Mouse (Mus musculus) hindbrain, embryonic 13.5 days (tissue): Measurements from ENCODE around the gene Egfem1. TPM values are rescaled to one million over a fixed set of nuclear protein-coding genes. Genes with fewer than 3 reads are reported as not detected.

Experiments
- ATAC-seq: fragments of 200-750 bp; cut with Nextera tagmentation; 2 replicates; pipeline ENCODE4 v1.8.0; 2017; ENCODE audit warnings: moderate TSS enrichment; ENCODE audit not compliant: low FRiP score
- H3K27ac ChIP-seq: fragments of 300-500 bp; sonication (generic); 2 replicates; pipeline ENCODE4 v1.5.1; 2015; ENCODE audit warnings: inconsistent platforms, mild to moderate bottlenecking, moderate library complexity
- H3K27me3 ChIP-seq: fragments of 300-500 bp; sonication (generic); 2 replicates; pipeline ENCODE4 v1.6.1; 2015; ENCODE audit warnings: mild to moderate bottlenecking, inconsistent platforms
- H3K36me3 ChIP-seq: fragments of 300-500 bp; sonication (generic); 2 replicates; pipeline ENCODE4 v1.6.1; 2015; ENCODE audit warnings: mild to moderate bottlenecking, inconsistent platforms
- H3K4me1 ChIP-seq: fragments of 300-500 bp; sonication (generic); replicated peaks from 2 replicates; pipeline ENCODE4 v1.6.1; 2015; ENCODE audit warnings: inconsistent platforms
- H3K4me2 ChIP-seq: fragments of 300-500 bp; sonication (generic); 2 replicates; pipeline ENCODE4 v1.6.1; 2015; ENCODE audit warnings: inconsistent platforms, mild to moderate bottlenecking, moderate library complexity
- H3K4me3 ChIP-seq: fragments of 300-500 bp; sonication (generic); 2 replicates; pipeline ENCODE4 v1.5.1; 2015; ENCODE audit warnings: mild to moderate bottlenecking, inconsistent platforms
- H3K9ac ChIP-seq: fragments of 300-500 bp; sonication (generic); 2 replicates; pipeline ENCODE4 v1.6.1; 2015; ENCODE audit warnings: mild to moderate bottlenecking, inconsistent platforms
- H3K9me3 ChIP-seq: fragments of 300-500 bp; sonication (generic); 2 replicates; pipeline ENCODE4 v1.6.1; 2016; ENCODE audit warnings: inconsistent platforms
- WGBS: fragments of 180-500 bp; shearing (Covaris S2); methylation state at CpG from one replicate; pipeline ENCODE4 v1.1.7; 2015; 5-methylcytosine and 5-hydroxymethylcytosine counted together
- polyA plus RNA-seq: library from polyadenylated mRNA; unstranded; fragments of >200 nt; fragmentation: Nextera tagmentation; extraction: Ambion mirVana; gene quantifications from 2 replicates; pipeline ENCODE4 v1.2.1, GENCODE M21; 2015

The Egfem1 gene
- polyA plus RNA-seq, 1 experiment from 2014 or later: 5.1 TPM

DNA sequence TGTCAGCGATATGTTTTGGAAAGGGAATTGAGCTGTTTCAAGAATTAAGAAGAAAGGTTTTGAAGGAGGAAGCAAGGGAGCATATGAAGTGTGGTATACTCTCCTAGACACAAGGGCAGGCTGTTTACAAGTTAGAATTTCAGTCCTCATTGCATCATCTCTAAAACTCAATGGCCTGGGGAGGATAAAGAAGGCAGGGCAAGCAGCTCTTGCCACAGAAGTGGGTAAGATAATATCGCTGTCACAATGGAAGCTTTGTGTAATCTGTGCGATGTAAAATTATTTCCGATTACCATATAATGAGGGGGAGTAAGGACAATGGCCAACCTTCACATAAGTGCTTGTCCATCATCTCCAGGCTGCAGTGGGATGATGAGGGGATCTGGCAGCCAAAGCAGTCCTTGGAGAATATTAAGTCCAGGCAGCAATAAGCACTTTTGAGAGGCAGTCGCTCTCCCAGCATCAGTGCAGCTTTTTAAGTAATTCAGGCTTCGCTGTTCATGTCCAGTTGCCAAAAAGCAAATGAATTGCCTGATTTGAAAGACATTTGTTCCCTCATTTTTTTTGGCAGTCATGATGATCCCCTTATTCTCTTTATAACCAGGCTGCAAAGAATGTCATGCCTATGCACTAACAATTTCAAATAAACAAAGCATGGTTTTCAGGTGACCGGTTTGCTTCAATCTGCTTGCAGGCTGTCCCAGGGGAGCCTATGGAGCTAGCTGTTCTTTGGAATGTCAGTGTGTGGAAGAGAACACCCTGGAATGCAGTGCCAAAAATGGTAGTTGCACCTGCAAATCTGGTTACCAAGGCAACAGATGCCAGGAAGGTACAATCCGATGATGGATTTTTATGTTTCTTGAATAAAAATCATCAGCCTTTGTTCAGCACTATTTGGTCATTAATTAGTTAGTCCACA lies 607.8 kb downstream of the Egfem1 start:
- H3K9me3 ChIP-seq: no peaks in the 10 kb centered on the region
- H3K36me3 ChIP-seq: no peaks in the 10 kb centered on the region
- WGBS: 58% methylated on average over 8 of the region's 8 CpGs
- no peak overlapping the region for H3K4me3 ChIP-seq
- peaks cover 10% of the 10 kb centered on the region for H3K4me1 ChIP-seq
- no peak overlapping the region for H3K27ac ChIP-seq
- no peak for ATAC-seq
- no peak overlapping the region for H3K4me2 ChIP-seq
- no peak overlapping the region for H3K9ac ChIP-seq
- H3K27me3 ChIP-seq: no peaks in the 10 kb centered on the region

GRCm38 (mm10) chr3:29701126-29701525 lies 619.3 kb downstream of the Egfem1 start:
- Histone ChIP-seq H3K4me3 (no peak overlapping the region), H3K9ac (no peak overlapping the region), H3K4me2 (no peak overlapping the region), H3K27ac (no peak overlapping the region), H3K4me1 (no peaks in the 10 kb centered on the region), H3K9me3 (no peaks in the 10 kb centered on the region), H3K36me3 (no peaks in the 10 kb centered on the region), H3K27me3 (no peaks in the 10 kb centered on the region)
- ATAC-seq: no peak
- 14% methylated on average over 2 of the region's 2 CpGs for WGBS

DNA sequence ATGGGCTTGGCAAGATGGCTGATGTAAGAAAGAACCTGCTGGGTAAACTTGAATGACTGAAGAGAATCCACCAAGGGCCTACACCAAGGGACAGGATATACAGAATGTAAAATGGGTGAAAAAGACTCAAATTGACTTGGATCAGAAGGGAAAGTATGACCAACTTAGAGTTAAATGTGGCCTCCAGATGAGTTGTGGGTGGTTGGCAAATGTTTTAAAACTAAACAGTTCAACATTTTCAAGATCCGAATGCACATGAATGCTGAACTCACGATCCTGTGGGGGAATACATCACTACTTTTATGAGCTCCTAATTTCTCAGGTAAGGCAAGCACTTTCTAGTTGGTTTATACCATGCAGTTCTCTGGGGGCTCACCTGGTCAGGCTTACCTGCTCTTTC lies 625.0 kb downstream of the Egfem1 start:
- Histone ChIP-seq H3K9me3 (no peaks in the 10 kb centered on the region), H3K27me3 (no peaks in the 10 kb centered on the region), H3K4me1 (peaks cover 3% of the 10 kb centered on the region; the same call in 1 of the 2 replicates), H3K27ac (no peak overlapping the region), H3K4me3 (no peak overlapping the region), H3K9ac (no peak overlapping the region), H3K36me3 (no peaks in the 10 kb centered on the region), H3K4me2 (no peak overlapping the region)
- 95% methylated on average over 2 of the region's 2 CpGs for WGBS
- no peak for ATAC-seq

DNA sequence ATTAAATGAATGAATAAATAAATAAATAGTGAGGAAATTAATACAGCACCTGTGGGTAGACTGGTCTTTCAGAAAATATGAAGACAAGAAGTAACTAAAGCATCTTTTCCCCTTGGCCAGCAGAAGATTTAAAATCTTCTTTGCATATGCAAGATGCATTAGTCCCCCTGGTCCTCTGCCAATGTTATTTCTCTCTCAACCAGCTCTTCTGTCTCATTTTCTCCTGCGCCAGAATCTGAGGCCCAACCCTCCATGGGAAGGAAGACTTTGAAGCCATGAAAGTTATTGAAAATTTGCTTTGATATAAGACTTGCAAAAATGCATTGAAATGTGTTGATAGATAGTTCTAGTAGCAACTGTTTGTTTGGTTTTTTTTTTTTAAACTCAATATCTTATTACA lies 625.6 kb downstream of the Egfem1 start:
- WGBS: 83% methylated on average over 1 of the region's 1 CpGs
- Histone ChIP-seq H3K4me1 (peaks cover 3% of the 10 kb centered on the region; the same call in 1 of the 2 replicates), H3K4me2 (no peak overlapping the region), H3K9ac (no peak overlapping the region), H3K9me3 (no peaks in the 10 kb centered on the region), H3K36me3 (no peaks in the 10 kb centered on the region), H3K27me3 (no peaks in the 10 kb centered on the region), H3K4me3 (no peak overlapping the region), H3K27ac (no peak overlapping the region)
- ATAC-seq: no peak

DNA sequence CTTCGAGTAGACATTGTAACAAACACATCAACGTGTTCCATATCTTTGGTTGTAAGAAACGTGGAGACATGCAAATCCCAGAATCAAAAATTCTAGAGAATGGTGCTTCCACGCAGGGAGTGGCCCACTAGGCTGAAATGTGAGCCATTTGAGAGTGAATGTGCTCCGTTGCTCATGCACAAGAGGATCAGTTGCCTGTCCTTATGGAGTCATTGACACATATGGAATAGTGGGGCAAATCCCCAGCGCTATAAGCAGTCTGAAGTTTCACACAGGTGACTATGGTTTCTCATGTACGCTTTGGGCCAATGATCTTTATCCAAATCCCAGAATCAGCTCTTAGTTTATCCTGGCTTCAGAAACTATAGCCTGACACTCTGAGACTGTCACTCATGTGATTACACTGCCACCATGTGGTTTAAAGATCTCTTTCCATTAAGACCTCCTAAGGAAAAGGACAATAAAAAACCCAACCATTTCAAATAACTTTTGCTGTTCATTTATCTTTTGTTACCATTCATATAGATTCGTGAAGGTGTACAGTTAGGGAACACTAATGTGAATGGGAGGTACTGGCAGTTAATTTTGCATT lies 644.6 kb downstream of the Egfem1 start:
- H3K27me3 ChIP-seq: peaks cover 4% of the 10 kb centered on the region; the same call in 1 of the 2 replicates
- no peak overlapping the region for H3K27ac ChIP-seq
- H3K9me3 ChIP-seq: no peaks in the 10 kb centered on the region
- H3K4me3 ChIP-seq: no peak overlapping the region
- peak; percentile 80; the same call in 1 of the 2 replicates for ATAC-seq
- no peaks in the 10 kb centered on the region for H3K4me1 ChIP-seq
- WGBS: 63% methylated on average over 8 of the region's 8 CpGs
- H3K36me3 ChIP-seq: no peaks in the 10 kb centered on the region
- H3K4me2 ChIP-seq: no peak overlapping the region
- no peak overlapping the region for H3K9ac ChIP-seq

- Histone ChIP-seq H3K4me2 (no peak overlapping the region), H3K4me1 (no peaks in the 10 kb centered on the region), H3K9ac (no peak overlapping the region), H3K36me3 (no peaks in the 10 kb centered on the region), H3K9me3 (no peaks in the 10 kb centered on the region), H3K4me3 (no peak overlapping the region), H3K27ac (no peak overlapping the region), H3K27me3 (peaks cover 7% of the 10 kb centered on the region; the same call in 1 of the 2 replicates)
- no peak for ATAC-seq
- 25% methylated on average over 4 of the region's 4 CpGs for WGBS
These were observed 648.4 kb downstream of the Egfem1 start for GRCm38 (mm10) chr3:29730062-29730760.

- WGBS: 95% methylated on average over 1 of the region's 1 CpGs
- ATAC-seq: no peak
- no peak overlapping the region for H3K4me2 ChIP-seq
These were observed 649.7 kb downstream of the Egfem1 start for GRCm38 (mm10) chr3:29731509-29731908.

GRCm38 (mm10) chr3:29732626-29733025 lies 650.8 kb downstream of the Egfem1 start:
- WGBS: 69% methylated on average over 4 of the region's 4 CpGs
- no peak for ATAC-seq
- H3K4me3 ChIP-seq: no peak overlapping the region
- no peak overlapping the region for H3K4me2 ChIP-seq
- peaks cover 7% of the 10 kb centered on the region; the same call in 1 of the 2 replicates for H3K27me3 ChIP-seq
- H3K9ac ChIP-seq: no peak overlapping the region
- no peak overlapping the region for H3K27ac ChIP-seq
- no peaks in the 10 kb centered on the region for H3K9me3 ChIP-seq
- H3K36me3 ChIP-seq: no peaks in the 10 kb centered on the region
- H3K4me1 ChIP-seq: no peaks in the 10 kb centered on the region

More at GRCm38 (mm10) chr3:29731509-29731908, 649.7 kb downstream of the Egfem1 start:
- no peaks in the 10 kb centered on the region for H3K36me3 ChIP-seq
- H3K27ac ChIP-seq: no peak overlapping the region
- no peak overlapping the region for H3K9ac ChIP-seq
- peaks cover 7% of the 10 kb centered on the region; the same call in 1 of the 2 replicates for H3K27me3 ChIP-seq
- H3K9me3 ChIP-seq: no peaks in the 10 kb centered on the region
- H3K4me3 ChIP-seq: no peak overlapping the region
- no peaks in the 10 kb centered on the region for H3K4me1 ChIP-seq

- no peak overlapping the region for H3K27ac ChIP-seq
- no peaks in the 10 kb centered on the region for H3K9me3 ChIP-seq
- no peaks in the 10 kb centered on the region for H3K36me3 ChIP-seq
- H3K4me1 ChIP-seq: no peaks in the 10 kb centered on the region
- no peak overlapping the region for H3K4me3 ChIP-seq
- 26% methylated on average over 6 of the region's 6 CpGs for WGBS
- H3K27me3 ChIP-seq: 0 out of 2 replicates have a peak, but pooled peaks cover 3% of the 10 kb centered on the region
- H3K9ac ChIP-seq: no peak overlapping the region
- H3K4me2 ChIP-seq: no peak overlapping the region
- ATAC-seq: no peak
These were observed 652.4 kb downstream of the Egfem1 start for GRCm38 (mm10) chr3:29734251-29734650.

DNA sequence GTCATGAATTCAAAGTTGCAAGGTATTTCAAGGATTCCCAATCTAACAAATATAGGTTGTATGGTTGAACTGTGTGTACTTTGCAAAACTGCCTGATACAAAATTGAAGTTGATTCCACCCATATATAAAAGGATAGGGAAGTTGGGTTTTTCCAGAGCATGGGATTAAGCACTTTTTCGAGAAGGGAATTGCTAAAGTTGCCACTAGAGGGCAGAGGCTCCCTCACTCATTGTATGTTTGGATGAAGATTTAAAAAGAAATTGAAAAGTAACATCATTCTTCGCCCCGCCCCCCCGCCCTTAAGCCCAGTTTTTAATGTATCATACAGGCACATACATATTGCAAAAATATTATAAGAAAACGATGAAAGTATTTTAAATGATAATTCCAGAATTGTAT lies 657.5 kb downstream of the Egfem1 start:
- Histone ChIP-seq H3K27me3 (no peaks in the 10 kb centered on the region), H3K4me1 (no peaks in the 10 kb centered on the region), H3K4me3 (no peak overlapping the region), H3K4me2 (no peak overlapping the region), H3K27ac (no peak overlapping the region), H3K36me3 (no peaks in the 10 kb centered on the region), H3K9me3 (no peaks in the 10 kb centered on the region), H3K9ac (no peak overlapping the region)
- no peak for ATAC-seq
- 36% methylated on average over 5 of the region's 5 CpGs for WGBS
